In genomic region chr2:149836471-149837135, GRCm38 (mm10) we compare ENCODE assay signal across 26 mouse cellular contexts. TPM values are rescaled to one million over a fixed set of nuclear protein-coding genes. Genes with fewer than 3 reads are reported as not detected.
"Had no signal": no experiment of that assay in that cellular context is flagged by ENCODE, and none has a peak within 500 bp of the region (broad histone marks: within the 10 kb centered on the region; RNA-seq: fewer than 3 reads in every experiment).

No protein-coding gene starts in this region.

- H3K4me1 ChIP-seq: liver, embryonic 13.5 days had no signal

- DNase-seq: kidney, adult 8-10 months; kidney, postnatal 10 days; kidney, postnatal 36 days; layer of hippocampus, postnatal 36 days; liver, embryonic 13.5 days; lung, adult 2 months; lung, postnatal 14 days; lung, postnatal 4 days; midbrain, embryonic 14.5 days; right cerebral cortex, postnatal 14 days; spleen, adult 18-20 months; thymus, adult 18-20 months; thymus, postnatal 36 days had no signal

- H3K4me3 ChIP-seq: kidney, embryonic 15.5 days; liver, embryonic 13.5 days; stomach, embryonic 15.5 days had no signal

- H3K27ac ChIP-seq: kidney, embryonic 15.5 days; liver, embryonic 13.5 days; stomach, embryonic 15.5 days had no signal

RNA-seq across cellular contexts. Expression of gene C530025M09Rik, which starts 5.6 kb away (rescaled TPM):
- total RNA-seq: liver, adult 2 months; megakaryocyte progenitor cell, adult 5-6 weeks; megakaryocyte-erythroid progenitor cell, adult 5-6 weeks; midbrain, postnatal 0 days had no signal
- polyA plus RNA-seq: limb, embryonic 11.5 days; limb, embryonic 14.5 days; liver, adult 2 months; liver, embryonic 13.5 days; liver, embryonic 16.5 days; lung, adult 2 months; midbrain, embryonic 11.5 days; neural tube, embryonic 11.5 days; stomach, embryonic 15.5 days; testis, adult 2 months; urinary bladder, adult 2 months had no signal

RNA-seq across cellular contexts. Expression of gene Syndig1, which starts 7.6 kb away (rescaled TPM):
- total RNA-seq: liver, adult 2 months; megakaryocyte progenitor cell, adult 5-6 weeks; megakaryocyte-erythroid progenitor cell, adult 5-6 weeks had no signal
- polyA plus RNA-seq: liver, adult 2 months had no signal
